Mouse (Mus musculus): Measurements from ENCODE around the gene Cltb. TPM values are rescaled to one million over a fixed set of nuclear protein-coding genes. Genes with fewer than 3 reads are reported as not detected.
A peak's percentile ranks its signal among the peaks of the same experiment; 100 is the strongest.
"Not testable (repeated sequence)": the region's sequence is repeated elsewhere in the genome, so short reads cannot be mapped to it uniquely, and the experiment has no call there.

Gene Cltb
- total RNA-seq (2021) = 100 to 1,000 TPM; 280 to 320 TPM
- long read RNA-seq, experiment 1, transcript Cltb-201 (6 exons, 1,004 nt) = major isoform, 219 of 386 reads
- long read RNA-seq, experiment 1, transcript Cltb-202 (5 exons, 2,186 nt) = minor isoform, 57 of 386 reads
- long read RNA-seq, experiment 1, partial matches to known transcripts = 5 of 386 reads
- long read RNA-seq, experiment 1, other reads (novel, unspliced or antisense) = 104 of 386 reads
- long read RNA-seq, experiment 2, transcript Cltb-201 (6 exons, 1,004 nt) = major isoform, 217 of 355 reads
- long read RNA-seq, experiment 2, transcript Cltb-202 (5 exons, 2,186 nt) = minor isoform, 33 of 355 reads
- long read RNA-seq, experiment 2, partial matches to known transcripts = 83 of 355 reads
- long read RNA-seq, experiment 2, other reads (novel, unspliced or antisense) = 21 of 355 reads

DNA sequence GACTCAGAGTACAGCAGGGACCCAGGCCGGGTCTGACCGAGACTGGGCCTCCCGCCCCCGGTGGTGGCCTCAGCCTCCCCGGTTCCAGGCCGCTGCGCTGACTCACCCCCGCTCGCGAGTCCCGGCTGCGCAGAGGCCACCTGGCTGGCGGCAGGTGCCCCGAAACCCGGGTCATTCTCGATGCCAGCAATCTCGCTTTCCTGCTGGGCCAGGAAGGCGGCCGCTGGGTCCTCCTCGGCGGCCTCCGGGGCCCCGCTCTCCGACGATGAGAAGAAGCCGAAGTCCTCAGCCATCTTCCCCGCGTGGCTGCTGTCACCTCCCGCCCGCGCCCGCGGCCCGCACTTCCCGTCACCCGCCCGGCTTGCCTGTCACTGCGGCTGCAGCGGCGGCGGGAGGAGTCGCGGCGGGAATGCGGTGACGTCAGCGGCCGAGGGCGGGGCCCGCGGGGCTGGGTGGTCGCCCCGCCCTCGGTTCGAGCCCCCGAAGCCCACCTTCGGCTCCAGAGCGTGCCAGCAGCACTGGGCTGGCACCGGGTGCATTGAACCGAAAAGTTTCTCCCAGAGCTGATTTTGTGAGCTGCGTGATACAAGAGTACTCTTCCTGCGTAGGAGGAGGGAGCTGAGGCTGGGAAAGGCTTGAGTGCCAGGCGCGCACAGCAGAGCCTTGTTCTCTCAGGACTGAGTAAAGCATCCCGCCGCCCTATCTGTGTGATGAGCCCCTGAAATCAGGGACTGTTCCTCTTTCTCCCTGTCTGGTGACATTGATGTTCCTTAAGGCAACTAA is at the start of gene Cltb:
Gene Cltb, minus strand, starts transcription at position 373 of the 783 bp plus-strand sequence.
- peak; percentile 94 for DNase-seq (ENCODE audit: low spot score in 2 of 2)

DNA sequence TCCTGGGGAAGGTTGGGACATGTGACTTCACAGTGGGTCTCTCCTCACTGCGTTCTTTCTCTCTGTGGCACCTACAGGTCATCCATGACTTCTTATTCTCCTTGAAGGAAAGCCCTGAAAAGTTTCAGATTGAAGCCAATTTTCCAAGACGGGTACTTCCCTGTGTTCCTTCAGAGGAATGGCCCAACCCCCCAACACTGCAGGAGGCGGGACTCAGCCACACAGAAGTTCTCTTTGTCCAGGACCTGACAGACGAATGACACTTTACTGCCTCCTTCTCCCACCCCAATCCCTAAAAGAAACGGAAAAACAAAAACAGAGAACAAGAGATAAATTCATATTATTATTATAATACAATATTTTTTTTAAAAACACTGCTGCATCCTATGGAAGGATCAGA is 49.7 kb upstream of the Cltb start:
- DNase-seq (ENCODE audit: low spot score in 2 of 2) = no peak

DNA sequence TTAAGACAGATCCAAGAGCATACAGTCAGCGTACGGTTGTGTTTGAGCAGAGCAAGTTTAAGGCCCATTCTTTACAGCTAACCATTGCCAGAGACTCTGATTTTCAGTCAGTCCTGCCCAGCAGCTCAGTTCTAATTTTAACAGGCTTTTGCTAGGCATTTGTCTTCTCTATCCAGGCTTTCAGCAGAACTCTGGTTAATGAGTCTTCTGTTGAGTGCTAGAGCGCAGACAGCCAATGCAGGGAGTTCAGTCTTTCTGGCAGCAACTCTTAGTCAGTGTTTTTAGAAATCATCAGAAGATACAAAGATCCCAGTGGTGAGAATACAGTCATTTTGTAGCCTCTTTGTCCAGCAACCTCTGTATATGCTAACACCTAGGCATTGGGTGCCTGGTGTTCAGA is 39.3 kb upstream of the Cltb start:
- no peak for DNase-seq (ENCODE audit: low spot score in 2 of 2)

DNA sequence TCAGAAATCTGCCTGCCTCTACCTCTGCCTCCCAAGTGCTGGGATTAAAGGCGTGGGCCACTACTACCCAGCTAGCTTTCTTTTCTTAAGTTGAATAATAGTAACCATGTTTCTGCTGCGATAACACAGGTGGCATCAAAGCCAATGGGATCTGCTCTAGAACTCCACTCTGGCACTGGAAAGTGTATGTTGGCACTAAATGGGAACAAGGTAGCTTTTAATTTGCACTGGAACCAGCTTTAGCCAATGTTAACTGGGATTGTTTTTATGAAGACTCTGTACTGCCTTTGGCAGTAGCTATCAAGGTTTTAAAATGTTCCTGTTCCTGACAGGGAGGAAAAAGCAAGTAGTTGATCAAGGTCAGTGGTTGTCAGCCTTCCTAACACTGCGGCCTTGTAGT is 23.9 kb upstream of the Cltb start:
- no peak for DNase-seq (ENCODE audit: low spot score in 2 of 2)

DNA sequence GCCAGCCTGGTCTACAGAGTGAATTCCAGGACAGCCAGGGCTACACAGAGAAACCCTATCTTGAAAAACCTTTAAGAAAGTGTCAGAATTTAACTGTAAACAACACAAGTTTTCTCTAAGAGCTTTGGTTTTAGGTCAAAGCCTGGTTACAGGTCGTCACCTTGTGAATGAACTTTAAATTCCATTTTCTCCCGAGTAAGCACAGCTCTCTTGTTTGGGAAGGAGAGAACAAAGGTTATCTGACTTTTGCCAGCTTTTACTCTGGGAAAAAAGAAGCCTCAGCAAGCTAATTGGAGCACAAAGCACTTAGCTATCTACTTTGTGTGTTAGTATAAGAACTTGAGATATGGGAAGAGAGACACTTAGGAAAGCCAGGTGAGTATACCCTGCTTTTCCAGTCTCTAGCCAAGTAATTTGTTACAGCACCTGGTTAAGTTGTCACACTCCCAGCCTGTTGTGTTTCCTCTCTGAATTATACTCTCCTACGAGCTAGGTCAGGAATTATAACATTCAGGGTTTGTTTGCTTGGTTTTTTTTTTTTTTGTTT is 21.7 kb upstream of the Cltb start:
- no peak for DNase-seq (ENCODE audit: low spot score in 2 of 2)

DNA sequence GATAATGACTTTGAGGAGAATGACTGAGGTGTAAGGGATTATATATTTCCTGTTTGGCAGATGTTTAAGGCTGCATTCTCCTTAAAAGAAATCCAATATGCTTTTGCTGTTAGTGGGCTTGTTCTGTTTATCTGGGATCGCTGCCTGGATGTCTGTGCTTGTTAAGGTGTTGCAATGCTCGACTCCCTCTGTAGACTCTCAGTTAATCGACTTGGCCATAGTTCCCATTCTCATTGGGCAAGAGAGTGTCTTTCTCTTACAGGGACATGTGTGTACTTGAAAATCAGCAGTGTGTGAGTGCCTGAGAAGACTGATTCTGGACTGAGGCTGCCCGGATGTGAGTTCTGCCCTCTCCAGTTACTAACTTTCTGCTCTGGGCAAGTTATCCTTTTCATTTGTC is 18.0 kb upstream of the Cltb start:
- no peak for DNase-seq (ENCODE audit: low spot score in 2 of 2)

DNA sequence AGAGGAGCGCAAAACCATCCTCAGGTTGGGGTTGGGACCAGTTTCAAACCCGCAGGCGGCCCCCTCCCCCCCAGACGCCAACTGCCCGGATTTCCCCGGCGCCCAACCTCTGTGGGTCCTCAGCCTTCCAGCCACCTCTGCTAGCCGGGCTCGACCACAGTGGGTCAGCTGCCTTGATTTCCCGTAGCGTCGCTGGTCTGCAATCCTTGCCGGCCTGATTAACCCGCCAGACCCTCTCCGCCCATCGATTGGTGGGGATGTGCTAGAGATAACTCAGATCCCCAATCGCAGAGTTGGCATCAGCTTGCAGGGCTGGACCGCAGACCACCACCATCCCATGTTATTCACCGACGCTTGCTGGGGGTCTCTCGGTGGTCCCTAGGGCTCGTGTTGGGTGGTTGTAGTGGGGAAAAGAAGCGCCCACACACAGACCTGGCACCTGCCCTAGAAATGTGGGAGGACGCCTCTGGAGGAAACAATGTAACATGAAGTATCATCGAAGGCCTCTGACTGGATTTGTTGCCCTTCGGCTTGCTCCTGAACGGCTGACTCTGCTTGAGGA is 10.9 kb upstream of the Cltb start:
- DNase-seq (ENCODE audit: low spot score in 2 of 2) = no peak

DNA sequence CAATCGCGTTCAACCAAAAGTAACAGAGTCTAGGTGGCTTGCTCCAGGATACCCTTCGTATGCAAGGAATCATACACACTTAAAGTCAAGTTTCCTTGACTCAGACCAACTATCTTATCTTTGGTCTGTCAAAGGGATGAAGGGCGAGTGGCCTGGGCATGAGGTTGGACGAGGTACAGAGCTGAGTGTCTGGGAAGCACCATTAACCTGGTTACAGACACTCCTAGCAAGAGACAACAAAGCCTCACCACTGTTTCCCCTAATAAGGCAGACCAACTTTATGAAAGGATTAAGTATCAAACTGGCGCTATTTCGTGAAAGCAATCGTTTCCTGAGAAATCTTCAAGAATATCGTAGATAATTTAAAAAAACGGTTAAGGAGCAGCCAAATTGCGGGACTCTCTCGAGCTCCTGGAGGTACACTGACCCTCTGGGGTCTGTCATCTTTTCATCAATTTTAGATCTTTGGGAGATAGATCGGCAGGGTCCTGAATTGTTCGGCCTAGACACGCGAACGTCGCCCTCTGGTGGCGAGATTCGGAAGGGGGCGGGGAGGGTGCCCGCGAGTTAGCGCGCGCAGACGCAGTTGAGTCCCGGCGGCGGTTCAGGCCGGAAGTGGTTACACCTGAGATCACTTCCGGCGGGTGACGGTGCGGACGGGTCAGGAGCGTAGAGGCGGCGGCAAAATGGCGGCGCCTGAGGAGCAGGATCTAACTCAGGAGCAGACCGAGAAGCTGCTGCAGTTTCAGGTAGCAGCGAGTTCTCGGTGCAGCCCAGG is 10.2 kb upstream of the Cltb start, which contains the start of gene Faf2:
Gene Faf2, plus strand, starts transcription at position 630 of the 778 bp plus-strand sequence.
- peak; percentile 99 to 100 for DNase-seq (ENCODE audit: low spot score in 2 of 2)

DNA sequence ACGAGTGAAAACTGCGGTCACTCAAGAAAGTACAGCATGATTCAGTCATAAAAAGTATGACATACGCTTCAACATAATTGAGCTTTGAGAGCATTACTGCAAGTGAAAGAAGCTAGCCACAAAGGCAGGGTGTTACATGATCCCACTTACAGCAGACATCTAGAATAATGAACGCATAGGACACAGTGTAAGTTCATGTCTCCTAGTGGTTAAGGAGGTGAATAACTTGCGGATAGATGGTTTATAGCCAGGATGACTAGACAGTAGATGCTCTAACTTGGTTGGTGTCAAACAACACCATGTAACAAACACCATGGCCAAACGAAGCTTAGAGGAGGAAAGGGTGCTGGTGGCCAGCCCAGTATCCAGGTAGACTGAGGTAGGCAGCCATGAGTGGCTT is 5.9 kb upstream of the Cltb start:
- no peak for DNase-seq (ENCODE audit: low spot score in 2 of 2)

DNA sequence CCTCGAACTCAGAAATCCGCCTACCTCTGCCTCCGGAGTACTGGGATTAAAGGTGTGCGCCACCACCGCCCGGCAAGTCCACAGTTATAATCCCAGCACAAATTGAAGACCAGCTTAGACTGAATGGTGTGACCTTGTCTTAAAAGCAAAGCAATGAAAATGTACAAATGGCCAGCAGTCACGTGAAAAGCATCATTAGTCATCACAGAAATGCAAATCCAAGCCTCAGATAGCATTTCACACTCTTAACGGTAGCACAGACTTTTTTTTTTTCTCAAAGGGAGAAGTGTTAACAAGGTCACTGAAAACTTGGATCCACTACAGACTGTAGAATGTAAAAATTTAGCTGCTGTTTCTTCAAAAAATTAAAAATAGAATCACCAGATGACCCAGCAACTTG is 5.2 kb upstream of the Cltb start:
- no peak for DNase-seq (ENCODE audit: low spot score in 2 of 2)

DNA sequence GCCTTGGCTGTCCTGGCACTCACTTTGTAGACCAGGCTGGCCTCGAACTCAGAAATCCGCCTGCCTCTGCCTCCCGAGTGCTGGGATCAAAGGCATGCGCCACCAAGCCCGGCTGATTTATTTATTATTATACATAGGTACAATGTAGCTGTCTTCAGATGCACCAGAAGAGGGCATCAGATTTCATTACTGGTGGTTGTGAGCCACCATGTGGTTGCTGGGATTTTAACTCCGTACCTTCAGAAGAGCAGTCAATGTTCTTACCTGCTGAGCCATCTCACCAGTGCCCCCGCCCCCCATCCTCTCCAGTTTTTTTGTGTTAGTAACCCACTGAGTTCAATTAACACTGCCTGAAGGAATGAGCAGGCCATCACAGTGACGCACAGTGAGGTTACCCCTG is 2.0 kb upstream of the Cltb start:
- not testable (repeated sequence) for DNase-seq (ENCODE audit: low spot score in 2 of 2)

DNA sequence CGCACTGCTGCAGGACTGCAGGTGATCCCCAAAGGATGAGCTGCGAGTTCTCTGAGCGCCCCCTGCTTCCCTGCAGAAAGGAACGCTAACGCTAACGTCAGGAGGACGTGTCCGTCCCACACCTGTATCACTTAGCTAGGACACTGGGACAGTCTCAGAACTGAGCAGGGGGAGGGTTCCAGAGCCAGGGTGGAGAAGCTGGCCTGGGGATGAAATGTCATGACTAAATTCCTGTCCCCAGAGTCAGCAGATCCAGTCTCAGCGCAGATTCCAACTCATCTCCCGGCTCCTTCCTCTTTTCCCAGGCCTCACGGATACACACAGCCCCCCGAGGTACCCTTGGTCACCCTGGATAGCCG is 552 bp downstream of the Cltb start:
- DNase-seq (ENCODE audit: low spot score in 2 of 2) = peak in 1 of 2 experiments; percentile 53

DNA sequence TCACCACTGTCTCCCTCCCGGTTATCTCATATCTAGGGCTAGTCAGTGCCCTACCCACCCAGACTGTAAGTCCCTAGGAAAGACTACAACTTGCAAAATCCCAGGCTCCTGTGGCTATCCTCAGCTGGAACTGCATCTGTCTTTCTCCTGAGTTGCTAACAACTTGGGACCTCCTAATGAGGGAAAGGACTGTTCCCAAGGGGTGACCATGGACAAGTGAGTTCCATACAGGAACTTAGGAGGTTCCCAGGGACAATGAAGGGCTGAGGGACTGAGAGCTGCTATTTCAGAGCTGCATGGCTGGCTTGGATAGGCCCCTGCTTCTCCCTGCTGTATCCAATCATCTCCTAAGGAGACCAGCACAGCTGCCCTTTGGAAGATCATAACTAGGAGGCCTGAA is 1.8 kb downstream of the Cltb start:
- DNase-seq (ENCODE audit: low spot score in 2 of 2) = no peak

DNA sequence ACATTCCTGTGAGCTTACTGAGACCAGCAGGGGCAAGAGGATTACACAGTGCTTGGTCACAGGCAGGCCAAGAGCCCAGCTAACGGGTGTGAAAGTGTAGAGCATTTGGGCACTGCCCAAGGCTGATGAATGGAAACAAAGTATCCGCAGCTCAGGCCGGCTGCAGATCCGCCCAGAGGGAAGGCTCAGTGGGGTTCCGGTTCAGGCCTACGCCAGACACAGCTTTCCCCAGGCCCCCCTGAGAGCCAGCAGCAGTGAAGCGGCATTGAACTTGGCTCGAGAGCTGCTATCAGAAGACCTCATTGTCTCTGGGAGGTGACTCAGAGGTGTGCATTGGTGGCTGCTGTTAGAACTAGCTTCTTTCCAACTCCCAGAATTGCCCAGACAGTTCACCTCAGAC is 2.5 kb downstream of the Cltb start:
- DNase-seq (ENCODE audit: low spot score in 2 of 2) = peak in 1 of 2 experiments; percentile 30

DNA sequence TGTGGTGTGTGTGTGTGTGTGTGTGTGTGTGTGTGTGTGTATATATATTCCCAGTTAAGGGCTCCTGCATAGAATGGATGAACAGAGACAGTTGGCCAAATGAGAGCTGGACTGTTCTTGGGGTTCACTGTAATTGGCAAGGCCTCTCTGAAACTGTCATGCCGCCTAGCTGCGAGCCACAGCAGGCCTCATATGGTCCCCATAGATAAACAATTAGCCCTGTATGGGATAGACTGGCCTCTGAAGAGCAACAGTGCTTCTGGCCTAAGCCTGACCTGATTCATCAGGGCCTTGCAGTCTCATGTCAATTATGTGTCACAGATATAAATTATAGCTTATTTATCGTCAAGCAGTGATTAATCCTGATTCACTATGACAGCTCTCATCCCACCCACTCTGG is 3.1 kb downstream of the Cltb start:
- DNase-seq (ENCODE audit: low spot score in 2 of 2) = no peak

DNA sequence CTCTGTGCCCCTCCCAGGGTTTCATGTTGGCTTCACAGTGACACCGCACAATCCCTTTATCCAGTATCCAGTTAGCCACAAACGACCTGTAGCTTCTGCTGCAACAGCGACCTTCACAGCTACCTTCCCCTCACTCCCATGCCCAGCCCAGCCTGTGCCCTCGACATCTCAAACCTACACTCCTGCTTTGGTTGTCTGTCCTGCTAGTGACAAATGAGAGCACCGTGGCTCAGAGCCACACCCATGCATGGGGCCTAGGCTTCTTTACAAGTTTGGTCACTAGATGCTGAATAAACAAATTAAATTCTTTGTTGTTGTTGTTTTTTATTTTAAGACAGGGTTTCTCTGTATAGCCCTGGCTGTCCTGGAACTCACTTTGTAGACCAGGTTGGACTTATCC is 3.9 kb downstream of the Cltb start:
- no peak for DNase-seq (ENCODE audit: low spot score in 2 of 2)

DNA sequence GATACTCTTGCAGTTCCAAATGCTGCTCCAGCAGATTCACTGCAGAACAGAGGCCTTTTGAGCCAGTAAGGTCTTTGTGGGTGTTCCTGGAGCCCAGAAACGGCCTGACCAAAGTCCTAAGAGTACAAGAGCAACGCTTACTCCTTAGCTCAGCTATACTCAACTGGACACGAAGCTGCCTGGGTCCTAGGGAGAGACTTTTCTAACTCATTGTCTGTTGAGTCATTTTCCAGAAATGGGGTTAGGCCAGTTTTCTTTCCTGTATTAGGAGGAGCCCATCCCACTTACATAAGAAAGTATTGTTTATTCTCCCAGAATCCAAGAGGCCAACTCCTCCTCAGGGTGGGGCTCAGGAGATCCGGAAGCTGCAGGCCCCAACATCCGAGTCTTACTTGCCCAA is 5.7 kb downstream of the Cltb start:
- no peak for DNase-seq (ENCODE audit: low spot score in 2 of 2)

DNA sequence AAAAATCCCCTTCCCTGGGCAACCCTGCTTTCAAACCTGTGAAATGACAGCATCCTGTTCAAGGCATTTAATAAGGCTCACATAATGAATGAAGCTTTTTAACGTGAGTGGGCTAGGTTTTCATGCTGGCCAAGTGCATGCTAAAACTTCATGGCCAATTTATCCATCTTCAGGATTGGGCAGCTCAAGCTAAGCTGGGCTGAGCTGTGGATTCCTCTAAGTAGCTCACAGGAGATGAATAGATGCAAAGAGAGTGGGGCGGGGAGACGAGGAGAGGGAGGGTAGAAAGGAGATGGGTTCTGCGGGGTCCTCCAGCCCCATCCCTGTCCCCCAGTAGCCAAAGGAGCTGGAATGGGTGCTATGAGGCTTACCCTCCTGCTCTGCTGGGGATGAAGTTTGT is 6.9 kb downstream of the Cltb start:
- DNase-seq (ENCODE audit: low spot score in 2 of 2) = no peak

DNA sequence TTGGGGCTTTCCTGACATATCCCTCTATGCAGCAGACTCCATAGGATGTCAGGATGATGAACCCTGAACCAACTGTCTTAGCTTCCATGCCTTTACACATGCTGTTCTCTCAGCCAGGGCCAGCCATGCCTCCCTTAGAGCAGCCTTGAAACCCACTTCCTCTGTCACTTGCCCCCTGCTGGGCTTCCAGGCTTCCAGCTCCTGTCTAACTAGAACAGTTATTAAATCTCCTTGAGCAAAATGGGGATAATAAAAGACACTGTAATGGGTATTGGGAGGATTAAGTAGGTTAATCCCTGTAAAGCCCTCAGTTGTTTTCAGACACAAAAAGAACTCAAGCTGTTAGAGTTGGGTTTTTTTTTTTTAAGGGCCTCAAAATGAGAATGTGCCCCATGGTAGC is 7.6 kb downstream of the Cltb start:
- no peak for DNase-seq (ENCODE audit: low spot score in 2 of 2)

DNA sequence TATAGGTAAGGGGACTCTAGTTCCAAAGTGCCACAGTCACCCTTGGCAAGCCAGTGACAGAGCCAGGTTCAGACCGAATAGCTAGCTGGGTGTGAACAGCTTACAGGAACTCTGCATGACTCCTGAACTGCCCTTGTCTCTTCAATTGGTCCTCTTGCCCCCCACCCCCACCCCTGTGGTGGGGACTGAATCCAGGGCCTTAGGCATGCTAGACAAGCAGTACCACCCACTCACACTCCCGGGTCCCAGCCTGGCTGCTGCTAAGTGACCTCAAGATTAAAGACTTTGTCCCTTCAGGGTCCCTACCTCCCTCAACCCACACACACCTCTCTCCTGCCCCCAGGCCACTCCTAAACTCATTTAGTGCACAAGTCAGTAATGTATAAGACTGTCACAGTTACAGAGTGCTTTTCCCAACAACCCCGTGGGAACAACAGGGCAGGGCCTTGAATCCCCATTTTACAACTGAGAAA is 8.5 kb downstream of the Cltb start:
- DNase-seq (ENCODE audit: low spot score in 2 of 2) = no peak

DNA sequence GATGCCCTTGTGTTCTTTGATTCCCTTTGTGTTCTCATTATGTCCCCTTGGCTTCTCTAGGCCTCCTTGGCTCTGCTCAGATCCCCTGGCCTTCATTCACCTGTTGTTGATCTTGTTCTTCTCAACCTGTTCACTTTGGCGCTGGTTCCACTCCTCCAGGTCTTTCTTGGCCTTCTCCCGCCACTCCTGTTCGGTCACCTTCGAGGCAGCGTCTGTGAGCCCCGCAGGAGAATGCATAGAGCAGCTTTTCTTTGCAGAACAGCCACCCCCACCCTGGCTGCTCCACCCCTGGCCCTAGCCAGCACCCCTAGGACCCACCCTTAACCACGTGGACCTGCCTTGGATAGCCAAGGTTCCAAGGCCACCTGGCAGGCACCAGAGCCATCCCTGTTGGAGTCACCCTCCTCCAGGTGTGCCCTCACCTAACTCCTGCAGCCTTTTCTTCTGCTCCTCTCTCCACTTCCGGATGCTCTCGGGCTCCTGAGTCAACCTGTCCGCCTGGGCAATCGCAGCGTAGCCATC is 12.5 kb downstream of the Cltb start:
- DNase-seq (ENCODE audit: low spot score in 2 of 2) = no peak

All from left cerebral cortex, adult 18-20 months (tissue).